Mouse (Mus musculus): ENCODE results near the gene Olfr487. TPM values are rescaled to one million over a fixed set of nuclear protein-coding genes. Genes with fewer than 3 reads are reported as not detected.
"Not testable (repeated sequence)": the region's sequence is repeated elsewhere in the genome, so short reads cannot be mapped to it uniquely, and the experiment has no call there.

Gene Olfr487
- polyA plus RNA-seq, 1 experiment from 2014 or later = not detected

- H3K4me1 ChIP-seq (replicated peaks; ENCODE audit: control insufficient read depth, insufficient read depth, low read length); H3K9ac ChIP-seq (ENCODE audit: low read depth, low read length); H3K27me3 ChIP-seq (replicated peaks; ENCODE audit: control insufficient read depth, insufficient read depth, low read length); H3K9me3 ChIP-seq (ENCODE audit: control insufficient read depth, low read length); H3K4me2 ChIP-seq; DNase-seq (ENCODE audit: low spot score); H3K36me3 ChIP-seq (ENCODE audit: control insufficient read depth, insufficient read depth, low read length); ATAC-seq (replicated peaks; ENCODE audit: low FRiP score); H3K4me3 ChIP-seq (ENCODE audit: low read depth, low read length); H3K27ac ChIP-seq (ENCODE audit: low read depth, low read length): not testable (repeated sequence)
- WGBS = 80% methylated on average over 1 of the region's 1 CpGs
Measured at GRCm38 (mm10) chr7:108172642-108173041, 41.8 kb downstream of the Olfr487 start, which contains the start of gene Olfr486. TSS of gene Olfr486 (minus strand) at chr7:108172742.

DNA sequence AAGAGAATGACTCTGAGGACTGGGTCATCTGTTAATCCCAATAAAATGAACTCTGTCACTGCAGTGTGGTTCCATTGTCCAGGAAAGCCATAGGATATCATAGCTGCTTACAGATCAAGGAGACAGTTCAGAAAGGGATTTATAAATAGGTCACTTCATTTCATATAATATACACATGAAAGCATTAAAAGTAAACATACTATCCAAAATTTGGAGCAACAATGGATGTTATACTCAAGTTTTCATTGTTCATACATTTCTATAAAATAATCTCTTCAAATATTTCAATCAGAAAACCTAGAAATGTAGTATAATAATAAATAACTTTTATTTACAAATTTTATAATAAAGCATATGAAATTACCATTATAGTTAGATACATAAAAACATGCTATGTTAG lies 54.7 kb downstream of the Olfr487 start, which contains the start of gene Olfr485:
Olfr485 (minus strand) TSS at position 101 of the 400 bp plus-strand sequence.
- DNase-seq (ENCODE audit: low spot score) = no peak

More for the DNA sequence above, 54.7 kb downstream of the Olfr487 start, which contains the start of gene Olfr485:
- Histone ChIP-seq H3K27ac (ENCODE audit: low read depth, low read length) (no peak within 1 kb of the TSS), H3K27me3 (replicated peaks; ENCODE audit: control insufficient read depth, insufficient read depth, low read length) (no peaks in the 10 kb centered on the region), H3K4me3 (ENCODE audit: low read depth, low read length) (no peak within 1 kb of the TSS), H3K36me3 (ENCODE audit: control insufficient read depth, insufficient read depth, low read length) (no peaks in the 10 kb centered on the region), H3K4me1 (replicated peaks; ENCODE audit: control insufficient read depth, insufficient read depth, low read length) (no peaks in the 10 kb centered on the region), H3K9ac (ENCODE audit: low read depth, low read length) (no peak within 1 kb of the TSS), H3K4me2 (no peak within 1 kb of the TSS), H3K9me3 (ENCODE audit: control insufficient read depth, low read length) (no peaks in the 10 kb centered on the region)
- ATAC-seq (replicated peaks; ENCODE audit: low FRiP score) = no peak

Other genes starting within 250 kb of the Olfr487 start
- not detected in 2 replicates for gene Olfr476, start 249.8 kb downstream of the Olfr487 start, polyA plus RNA-seq (2014; fragmentation: Nextera tagmentation; extraction: Ambion mirVana)
- not detected in 2 replicates for gene Olfr477, start 227.9 kb downstream of the Olfr487 start, polyA plus RNA-seq (2014; fragmentation: Nextera tagmentation; extraction: Ambion mirVana)
- not detected in 2 replicates for gene Olfr478, start 180.6 kb downstream of the Olfr487 start, polyA plus RNA-seq (2014; fragmentation: Nextera tagmentation; extraction: Ambion mirVana)
- not detected in 2 replicates for gene Olfr479, start 163.9 kb downstream of the Olfr487 start, polyA plus RNA-seq (2014; fragmentation: Nextera tagmentation; extraction: Ambion mirVana)
- not detected in 2 replicates for gene Olfr480, start 147.3 kb downstream of the Olfr487 start, polyA plus RNA-seq (2014; fragmentation: Nextera tagmentation; extraction: Ambion mirVana)
- gene Olfr481, start 134.8 kb downstream of the Olfr487 start, polyA plus RNA-seq (2014; fragmentation: Nextera tagmentation; extraction: Ambion mirVana) = not detected in 2 replicates
- not detected in 2 replicates for gene Olfr482, start 117.0 kb downstream of the Olfr487 start, polyA plus RNA-seq (2014; fragmentation: Nextera tagmentation; extraction: Ambion mirVana)
- not detected in 2 replicates for gene Olfr483, start 113.8 kb downstream of the Olfr487 start, polyA plus RNA-seq (2014; fragmentation: Nextera tagmentation; extraction: Ambion mirVana)
- not detected in 2 replicates for gene Olfr484, start 87.2 kb downstream of the Olfr487 start, polyA plus RNA-seq (2014; fragmentation: Nextera tagmentation; extraction: Ambion mirVana)
- gene Olfr485, start 54.8 kb downstream of the Olfr487 start, polyA plus RNA-seq (2014; fragmentation: Nextera tagmentation; extraction: Ambion mirVana) = not detected in 2 replicates
- gene Olfr486, start 41.9 kb downstream of the Olfr487 start, polyA plus RNA-seq (2014; fragmentation: Nextera tagmentation; extraction: Ambion mirVana) = not detected in 2 replicates
- not detected in 2 replicates for gene Olfr488, start 43.7 kb upstream of the Olfr487 start, polyA plus RNA-seq (2014; fragmentation: Nextera tagmentation; extraction: Ambion mirVana)
- not detected in 2 replicates for gene Olfr490, start 74.3 kb upstream of the Olfr487 start, polyA plus RNA-seq (2014; fragmentation: Nextera tagmentation; extraction: Ambion mirVana)
- gene Olfr491, start 98.8 kb upstream of the Olfr487 start, polyA plus RNA-seq (2014; fragmentation: Nextera tagmentation; extraction: Ambion mirVana) = not detected in 2 replicates
- not detected in 2 replicates for gene Olfr492, start 109.0 kb upstream of the Olfr487 start, polyA plus RNA-seq (2014; fragmentation: Nextera tagmentation; extraction: Ambion mirVana)
- not detected in 2 replicates for gene Olfr493, start 132.3 kb upstream of the Olfr487 start, polyA plus RNA-seq (2014; fragmentation: Nextera tagmentation; extraction: Ambion mirVana)
- not detected in 2 replicates for gene Olfr494, start 150.7 kb upstream of the Olfr487 start, polyA plus RNA-seq (2014; fragmentation: Nextera tagmentation; extraction: Ambion mirVana)
- not detected in 2 replicates for gene Olfr495, start 178.5 kb upstream of the Olfr487 start, polyA plus RNA-seq (2014; fragmentation: Nextera tagmentation; extraction: Ambion mirVana)
- gene Olfr497, start 205.8 kb upstream of the Olfr487 start, polyA plus RNA-seq (2014; fragmentation: Nextera tagmentation; extraction: Ambion mirVana) = not detected in 2 replicates